Mouse (Mus musculus) mammary gland, adult 2 months (tissue): ENCODE data around the gene Ccdc33. TPM values are rescaled to one million over a fixed set of nuclear protein-coding genes. Genes with fewer than 3 reads are reported as not detected.

Source experiments
- polyA plus RNA-seq: library from polyadenylated mRNA; depleted of rRNA; stranded (reverse); fragments of >200 nt; gene quantifications from 2 replicates; pipeline ENCODE4 v1.2.3, GENCODE M21; 2012; ENCODE audit warnings: low replicate concordance; rRNA removed

Ccdc33 gene
- 0.45 and 0.55 TPM in 2 replicates for polyA plus RNA-seq

GRCm38 (mm10) chr9:58118671-58119070 is at the start of gene Ccdc33:
TSS of gene Ccdc33 (minus strand) at chr9:58118823.

GRCm38 (mm10) chr9:58063531-58063930 is 55.1 kb downstream of the Ccdc33 start, which contains the start of gene Stra6:
TSS of gene Stra6 (plus strand) at chr9:58063788.

GRCm38 (mm10) chr9:58005753-58006461 is 112.7 kb downstream of the Ccdc33 start, which contains the start of gene Cyp11a1:
TSS of gene Cyp11a1 (plus strand) at chr9:58006411.

Other genes with a start within 250 kb of the Ccdc33 start
- gene Ubl7, start 207.8 kb downstream of the Ccdc33 start, polyA plus RNA-seq, result 156 and 194 TPM in 2 replicates
- gene Sema7a, start 178.7 kb downstream of the Ccdc33 start, polyA plus RNA-seq, result 26.7 and 42.6 TPM in 2 replicates
- 1.1 and 1.8 TPM in 2 replicates for gene Cyp11a1, start 112.4 kb downstream of the Ccdc33 start, polyA plus RNA-seq
- gene Stra6, start 55.0 kb downstream of the Ccdc33 start, polyA plus RNA-seq, result 9.5 and 12.0 TPM in 2 replicates
- 331 and 412 TPM in 2 replicates for gene Islr, start 85.5 kb upstream of the Ccdc33 start, polyA plus RNA-seq
- 10.5 and 11.5 TPM in 2 replicates for gene Islr2, start 85.5 kb upstream of the Ccdc33 start, polyA plus RNA-seq
- 50.9 and 62.5 TPM in 2 replicates for gene Pml, start 131.0 kb upstream of the Ccdc33 start, polyA plus RNA-seq
- 48.2 and 49.1 TPM in 2 replicates for gene Stoml1, start 134.3 kb upstream of the Ccdc33 start, polyA plus RNA-seq
- 222 and 354 TPM in 2 replicates for gene Loxl1, start 194.4 kb upstream of the Ccdc33 start, polyA plus RNA-seq